Mouse (Mus musculus) heart, embryonic 10.5 days (tissue): ENCODE results near the gene Bend4. TPM values are rescaled to one million over a fixed set of nuclear protein-coding genes. Genes with fewer than 3 reads are reported as not detected.

Experiments
- DNase-seq: peaks from one replicate; pipeline ENCODE4 v3.0.0-alpha.2; 2017; ENCODE audit warnings: low spot score
- H3K27ac ChIP-seq: fragments of 300-500 bp; sonication (generic); 2 replicates; pipeline ENCODE4 v1.5.1; 2016; ENCODE audit warnings: mild to moderate bottlenecking
- H3K27me3 ChIP-seq: fragments of 300-500 bp; sonication (generic); 2 replicates; pipeline ENCODE4 v1.6.1; 2016; ENCODE audit warnings: mild to moderate bottlenecking; ENCODE audit not compliant: poor library complexity, insufficient read depth, severe bottlenecking
- H3K36me3 ChIP-seq: fragments of 300-500 bp; sonication (generic); 2 replicates; pipeline ENCODE4 v1.6.1; 2016; ENCODE audit warnings: mild to moderate bottlenecking, moderate library complexity
- H3K4me1 ChIP-seq: fragments of 300-500 bp; sonication (generic); 2 replicates; pipeline ENCODE4 v1.6.1; 2016; ENCODE audit warnings: mild to moderate bottlenecking
- H3K4me3 ChIP-seq: fragments of 300-500 bp; sonication (generic); 2 replicates; pipeline ENCODE4 v1.5.1; 2016; ENCODE audit warnings: mild to moderate bottlenecking, moderate library complexity
- H3K9me3 ChIP-seq: fragments of 300-500 bp; sonication (generic); 2 replicates; pipeline ENCODE4 v1.6.1; 2016; ENCODE audit warnings: mild to moderate bottlenecking, moderate library complexity
- WGBS: fragments of 180-500 bp; shearing (Covaris S2); methylation state at CpG from one replicate; pipeline ENCODE4 v1.1.7; 2016; 5-methylcytosine and 5-hydroxymethylcytosine counted together
- polyA plus RNA-seq: library from polyadenylated mRNA; unstranded; fragments of >200 nt; fragmentation: Nextera tagmentation; extraction: Ambion mirVana; gene quantifications from 2 replicates; pipeline ENCODE4 v1.2.1, GENCODE M21; 2016

Gene Bend4
- polyA plus RNA-seq, 1 experiment from 2014 or later: 24.0 TPM

GRCm38 (mm10) chr5:67348949-67349348 is 79.2 kb downstream of the Bend4 start:
- H3K27me3 ChIP-seq: no peaks in the 10 kb centered on the region
- H3K27ac ChIP-seq: no peak overlapping the region
- H3K4me3 ChIP-seq: no peak overlapping the region
- peaks cover 91% of the 10 kb centered on the region for H3K36me3 ChIP-seq
- DNase-seq: no peak
- 78% methylated on average over 10 of the region's 10 CpGs for WGBS
- no peaks in the 10 kb centered on the region for H3K4me1 ChIP-seq
- no peaks in the 10 kb centered on the region for H3K9me3 ChIP-seq

GRCm38 (mm10) chr5:67347060-67347459 is 81.0 kb downstream of the Bend4 start:
- 93% methylated on average over 2 of the region's 2 CpGs for WGBS
- H3K36me3 ChIP-seq: peaks cover 93% of the 10 kb centered on the region

More at GRCm38 (mm10) chr5:67347060-67347459, 81.0 kb downstream of the Bend4 start:
- no peak overlapping the region for H3K4me3 ChIP-seq
- H3K27ac ChIP-seq: no peak overlapping the region
- no peaks in the 10 kb centered on the region for H3K4me1 ChIP-seq
- H3K27me3 ChIP-seq: no peaks in the 10 kb centered on the region
- DNase-seq: no peak
- no peaks in the 10 kb centered on the region for H3K9me3 ChIP-seq

Other genes with a start within 250 kb of the Bend4 start
- gene Tmem33, start 167.7 kb downstream of the Bend4 start, polyA plus RNA-seq: 65.6 and 84.4 TPM in 2 replicates
- gene Slc30a9, start 121.4 kb downstream of the Bend4 start, polyA plus RNA-seq: 119 and 122 TPM in 2 replicates
- 0.90 and 12.9 TPM in 2 replicates for gene Shisa3, start 179.6 kb upstream of the Bend4 start, polyA plus RNA-seq